Comparison of ENCODE assay signal across 7 mouse cellular contexts in genomic region chr11:69098039-69098761, GRCm38 (mm10). TPM values are rescaled to one million over a fixed set of nuclear protein-coding genes. Genes with fewer than 3 reads are reported as not detected.
DNase-seq lines count a peak whose midpoint lies in the region; ATAC-seq and TF ChIP-seq lines count a peak whose summit lies in the region.

No protein-coding gene starts in this region.

- H3K27ac ChIP-seq in lung, embryonic 16.5 days (ENCODE audit: low read length): peak overlapping the region; percentile 98
- H3K27ac ChIP-seq in cortical plate, adult 2 months (ENCODE audit: insufficient read depth, low read length): peak overlapping the region; percentile 98
- H3K27ac ChIP-seq in hindbrain, embryonic 11.5 days (ENCODE audit: low read depth, low read length): 0 out of 2 replicates have a peak overlapping the region, but pooled peaks have one; percentile 64
- H3K27ac ChIP-seq in midbrain, embryonic 12.5 days (replicated peaks): peak overlapping the region; percentile 81

- peaks cover 25% of the 10 kb centered on the region for H3K36me3 ChIP-seq in lung, embryonic 16.5 days (ENCODE audit: control insufficient read depth, insufficient read depth, low read length)
- H3K36me3 ChIP-seq in hindbrain, embryonic 11.5 days (ENCODE audit: control insufficient read depth, insufficient read depth, low read length): no peaks in the 10 kb centered on the region
- peaks cover 25% of the 10 kb centered on the region for H3K36me3 ChIP-seq in midbrain, embryonic 12.5 days

- peak overlapping the region; percentile 78 for H3K9ac ChIP-seq in lung, embryonic 16.5 days (ENCODE audit: low read length)
- H3K9ac ChIP-seq in hindbrain, embryonic 11.5 days (ENCODE audit: low read depth, low read length): no peak overlapping the region; the same call in 1 of the 2 replicates
- H3K9ac ChIP-seq in midbrain, embryonic 12.5 days (replicated peaks): peak overlapping the region; percentile 38; the same call in 1 of the 2 replicates

- no peak for DNase-seq in lung, postnatal 25 days (ENCODE audit: low spot score)
- no peak for DNase-seq in hindbrain, embryonic 11.5 days (ENCODE audit: low spot score)
- DNase-seq in c-Kit-positive CD71-positive TER-119-positive erythroid progenitor cells, embryonic 14.5 days (ENCODE audit: low spot score): no peak
- DNase-seq in ovary, postnatal 14 days (ENCODE audit: low spot score): no peak

- ATAC-seq in lung, embryonic 16.5 days (ENCODE audit: low read depth): no peak
- no peak for ATAC-seq in hindbrain, embryonic 11.5 days (ENCODE audit: low FRiP score)
- ATAC-seq in midbrain, embryonic 12.5 days (ENCODE audit: low FRiP score, low read depth): no peak

- TF ChIP-seq POLR2A in cortical plate, adult 2 months (IDR thresholded peaks at IDR 0.05; ENCODE audit: extremely low read depth, insufficient read depth, low read length): no peak

- H3K4me2 ChIP-seq in lung, embryonic 16.5 days (ENCODE audit: low read depth, low read length): peak overlapping the region; percentile 96
- peak overlapping the region; percentile 90 for H3K4me2 ChIP-seq in hindbrain, embryonic 11.5 days (replicated peaks; ENCODE audit: low read depth, low read length)
- H3K4me2 ChIP-seq in midbrain, embryonic 12.5 days (replicated peaks): peak overlapping the region; percentile 92

- H3K9me3 ChIP-seq in lung, embryonic 16.5 days (ENCODE audit: control insufficient read depth, low read length): no peaks in the 10 kb centered on the region
- H3K9me3 ChIP-seq in hindbrain, embryonic 11.5 days (ENCODE audit: control insufficient read depth, low read length): no peaks in the 10 kb centered on the region
- no peaks in the 10 kb centered on the region for H3K9me3 ChIP-seq in midbrain, embryonic 12.5 days

- TF ChIP-seq CTCF in cortical plate, adult 2 months (IDR thresholded peaks at IDR 0.05; ENCODE audit: extremely low read depth, insufficient read depth, low read length): no peak

- no peaks in the 10 kb centered on the region for H3K27me3 ChIP-seq in lung, embryonic 16.5 days (ENCODE audit: control insufficient read depth, insufficient read depth, low read depth, low read length)
- no peaks in the 10 kb centered on the region for H3K27me3 ChIP-seq in hindbrain, embryonic 11.5 days (ENCODE audit: control insufficient read depth, insufficient read depth, low read length)
- H3K27me3 ChIP-seq in midbrain, embryonic 12.5 days: peaks cover 6% of the 10 kb centered on the region

- H3K4me1 ChIP-seq in lung, embryonic 16.5 days (replicated peaks; ENCODE audit: control insufficient read depth, insufficient read depth, low read length): peaks cover 38% of the 10 kb centered on the region
- peaks cover 4% of the 10 kb centered on the region for H3K4me1 ChIP-seq in cortical plate, adult 2 months (ENCODE audit: control insufficient read depth, insufficient read depth, low read length)
- H3K4me1 ChIP-seq in hindbrain, embryonic 11.5 days (replicated peaks; ENCODE audit: control insufficient read depth, insufficient read depth, low read length): peaks cover 32% of the 10 kb centered on the region
- peaks cover 60% of the 10 kb centered on the region for H3K4me1 ChIP-seq in midbrain, embryonic 12.5 days

- H3K4me3 ChIP-seq in lung, embryonic 16.5 days (ENCODE audit: low read length): peak overlapping the region; percentile 68
- peak overlapping the region; percentile 68 for H3K4me3 ChIP-seq in cortical plate, adult 2 months (ENCODE audit: insufficient read depth, low read length)
- H3K4me3 ChIP-seq in hindbrain, embryonic 11.5 days (ENCODE audit: low read depth, low read length): peak overlapping the region; percentile 50
- peak overlapping the region; percentile 58 for H3K4me3 ChIP-seq in midbrain, embryonic 12.5 days

- WGBS in lung, embryonic 16.5 days: 14% methylated on average over 8 of the region's 8 CpGs
- WGBS in hindbrain, embryonic 11.5 days: 22% methylated on average over 8 of the region's 8 CpGs
- WGBS in midbrain, embryonic 12.5 days: 27% methylated on average over 8 of the region's 8 CpGs

RNA-seq across cellular contexts. Expression of gene Per1, which starts 3.2 kb away (rescaled TPM):
- polyA plus RNA-seq in lung, embryonic 16.5 days (2015; fragmentation: Nextera tagmentation; extraction: Ambion mirVana): 31.1 and 32.4 TPM in 2 replicates
- 48.3 and 57.6 TPM in 2 replicates for polyA plus RNA-seq in cortical plate, adult 2 months (2012; rRNA removed)
- polyA plus RNA-seq in hindbrain, embryonic 11.5 days (2014; fragmentation: Nextera tagmentation; extraction: Ambion mirVana): 5.6 and 7.4 TPM in 2 replicates
- polyA plus RNA-seq in midbrain, embryonic 12.5 days (2016; fragmentation: Nextera tagmentation; extraction: Ambion mirVana): 9.8 and 10.9 TPM in 2 replicates

RNA-seq across cellular contexts. Expression of gene Vamp2, which starts 9.9 kb away (rescaled TPM):
- 80.6 and 85.2 TPM in 2 replicates for polyA plus RNA-seq in lung, embryonic 16.5 days (2015; fragmentation: Nextera tagmentation; extraction: Ambion mirVana)
- polyA plus RNA-seq in cortical plate, adult 2 months (2012; rRNA removed): 1,153 and 1,156 TPM in 2 replicates
- polyA plus RNA-seq in hindbrain, embryonic 11.5 days (2014; fragmentation: Nextera tagmentation; extraction: Ambion mirVana): 85.1 and 98.1 TPM in 2 replicates
- 123 and 131 TPM in 2 replicates for polyA plus RNA-seq in midbrain, embryonic 12.5 days (2016; fragmentation: Nextera tagmentation; extraction: Ambion mirVana)

RNA-seq across cellular contexts. Expression of gene Hes7, which starts 22.0 kb away (rescaled TPM):
- polyA plus RNA-seq in lung, embryonic 16.5 days (2015; fragmentation: Nextera tagmentation; extraction: Ambion mirVana): 0.38 and 0.43 TPM in 2 replicates
- polyA plus RNA-seq in cortical plate, adult 2 months (2012; rRNA removed): 0.50 and 0.83 TPM in 2 replicates
- polyA plus RNA-seq in hindbrain, embryonic 11.5 days (2014; fragmentation: Nextera tagmentation; extraction: Ambion mirVana): 0.19 and 0.29 TPM in 2 replicates
- polyA plus RNA-seq in midbrain, embryonic 12.5 days (2016; fragmentation: Nextera tagmentation; extraction: Ambion mirVana): 0.21 and 0.38 TPM in 2 replicates

RNA-seq across cellular contexts. Expression of gene 9130213A22Rik, which starts 24.2 kb away (rescaled TPM):
- 0.36 and 0.44 TPM in 2 replicates for polyA plus RNA-seq in lung, embryonic 16.5 days (2015; fragmentation: Nextera tagmentation; extraction: Ambion mirVana)
- 2.1 and 2.3 TPM in 2 replicates for polyA plus RNA-seq in cortical plate, adult 2 months (2012; rRNA removed)
- polyA plus RNA-seq in hindbrain, embryonic 11.5 days (2014; fragmentation: Nextera tagmentation; extraction: Ambion mirVana): 0.21 TPM in 1 of 2 replicates, not detected in the other
- polyA plus RNA-seq in midbrain, embryonic 12.5 days (2016; fragmentation: Nextera tagmentation; extraction: Ambion mirVana): 0.18 and 0.29 TPM in 2 replicates

RNA-seq across cellular contexts. Expression of gene Aloxe3, which starts 27.5 kb away (rescaled TPM):
- 0.24 and 0.31 TPM in 2 replicates for polyA plus RNA-seq in lung, embryonic 16.5 days (2015; fragmentation: Nextera tagmentation; extraction: Ambion mirVana)
- polyA plus RNA-seq in cortical plate, adult 2 months (2012; rRNA removed): 8.7 and 11.6 TPM in 2 replicates
- 0.06 and 0.40 TPM in 2 replicates for polyA plus RNA-seq in hindbrain, embryonic 11.5 days (2014; fragmentation: Nextera tagmentation; extraction: Ambion mirVana)
- 0.66 and 0.67 TPM in 2 replicates for polyA plus RNA-seq in midbrain, embryonic 12.5 days (2016; fragmentation: Nextera tagmentation; extraction: Ambion mirVana)
